Mouse (Mus musculus): ENCODE data around the gene Tbkbp1. TPM values are rescaled to one million over a fixed set of nuclear protein-coding genes. Genes with fewer than 3 reads are reported as not detected.
"Not testable (repeated sequence)": the region's sequence is repeated elsewhere in the genome, so short reads cannot be mapped to it uniquely, and the experiment has no call there.

Gene Tbkbp1
- 10 to 100 TPM; 60.9 to 68.4 TPM for total RNA-seq (2021)
- long read RNA-seq, experiment 1, partial matches to known transcripts, result 12 of 23 reads
- long read RNA-seq, experiment 1, other reads (novel, unspliced or antisense), result 8 of 23 reads
- long read RNA-seq, experiment 2, partial matches to known transcripts, result 4 of 20 reads
- long read RNA-seq, experiment 2, other reads (novel, unspliced or antisense), result 14 of 20 reads

DNA sequence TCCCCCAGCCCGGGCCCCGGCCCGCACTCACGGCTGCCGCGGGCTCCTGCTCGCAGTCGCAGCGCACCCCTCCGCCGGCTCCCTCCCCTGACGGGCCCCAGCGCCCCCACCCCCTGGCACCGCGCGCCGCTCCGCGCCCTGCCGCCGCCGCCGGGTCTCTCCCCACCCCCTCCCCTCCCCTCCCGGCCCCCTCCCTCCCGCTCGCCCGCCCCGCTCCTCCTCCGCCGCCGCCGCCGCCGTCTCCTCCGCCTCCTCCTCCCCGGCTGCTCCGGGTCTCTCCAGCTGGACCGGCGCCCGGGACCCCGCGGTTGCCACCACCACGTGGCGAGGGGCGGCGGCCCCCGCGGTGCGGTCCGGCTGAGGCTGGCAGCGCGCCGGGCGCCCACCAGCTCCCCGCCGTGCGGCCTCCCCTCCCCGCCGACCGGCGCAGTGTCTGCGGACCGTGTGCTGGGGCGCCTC lies at the start of gene Tbkbp1:
Tbkbp1 (minus strand) TSS at position 153 of the 459 bp plus-strand sequence.
- DNase-seq (ENCODE audit: low spot score in 2 of 2), result peak; percentile 55 to 58

DNA sequence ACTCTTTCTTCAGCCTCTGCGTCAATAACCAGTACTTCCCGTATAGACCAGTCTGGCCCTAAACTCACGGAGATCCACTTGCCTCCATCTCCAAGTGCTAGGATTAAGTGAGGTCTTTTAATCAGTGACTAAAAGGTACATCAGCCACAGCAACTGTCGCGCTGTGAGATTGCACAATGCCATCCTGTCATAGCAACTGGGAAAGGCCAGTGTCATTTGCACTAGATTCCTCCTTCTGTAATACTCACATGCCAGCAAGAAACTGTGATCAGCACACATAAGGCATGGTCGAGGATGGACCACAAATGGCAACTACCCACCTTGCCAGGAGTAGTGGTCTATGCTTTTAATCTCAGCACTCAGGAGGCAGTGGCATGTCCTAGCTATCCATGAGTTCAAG lies 48.2 kb upstream of the Tbkbp1 start:
- DNase-seq (ENCODE audit: low spot score in 2 of 2), result no peak

DNA sequence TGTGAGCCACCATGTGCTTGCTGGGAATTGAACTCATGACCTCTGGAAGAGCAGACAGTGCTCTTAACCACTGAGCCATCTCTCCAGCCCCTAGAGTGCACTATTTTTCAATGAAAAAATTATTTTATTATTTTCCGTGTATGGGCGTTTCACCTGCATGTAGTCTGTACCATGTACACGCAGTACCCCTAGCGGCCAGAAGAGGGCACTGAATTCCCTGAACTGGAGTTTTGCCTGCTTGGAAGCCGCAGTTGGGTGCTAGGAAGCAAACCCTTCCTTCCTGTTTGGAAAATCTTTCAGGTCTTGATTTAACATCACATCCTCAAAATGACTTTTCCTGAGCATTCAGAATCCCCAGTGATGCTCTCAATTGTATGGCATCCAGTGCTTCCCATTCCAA lies 47.3 kb upstream of the Tbkbp1 start:
- DNase-seq (ENCODE audit: low spot score in 2 of 2), result no peak

DNA sequence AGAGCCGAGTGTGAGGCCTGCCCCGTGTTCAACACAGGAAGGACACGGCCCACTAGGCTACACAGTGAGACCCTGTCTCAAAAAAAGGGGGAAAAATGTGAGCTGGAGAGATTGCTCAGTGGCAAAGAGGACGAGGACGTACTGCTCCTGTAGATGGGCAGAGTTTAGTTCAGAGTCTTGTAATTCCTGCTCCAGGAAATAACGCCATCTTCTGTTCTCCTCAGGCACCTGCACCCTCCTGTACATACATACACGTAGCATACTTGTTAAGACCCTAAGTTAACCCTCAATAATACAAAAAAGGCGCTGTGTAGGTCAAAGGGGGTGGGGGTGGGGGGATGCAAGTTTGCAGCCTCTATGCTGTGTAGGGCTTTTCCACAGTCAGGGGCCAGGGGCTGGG lies 45.7 kb upstream of the Tbkbp1 start:
- no peak for DNase-seq (ENCODE audit: low spot score in 2 of 2)

DNA sequence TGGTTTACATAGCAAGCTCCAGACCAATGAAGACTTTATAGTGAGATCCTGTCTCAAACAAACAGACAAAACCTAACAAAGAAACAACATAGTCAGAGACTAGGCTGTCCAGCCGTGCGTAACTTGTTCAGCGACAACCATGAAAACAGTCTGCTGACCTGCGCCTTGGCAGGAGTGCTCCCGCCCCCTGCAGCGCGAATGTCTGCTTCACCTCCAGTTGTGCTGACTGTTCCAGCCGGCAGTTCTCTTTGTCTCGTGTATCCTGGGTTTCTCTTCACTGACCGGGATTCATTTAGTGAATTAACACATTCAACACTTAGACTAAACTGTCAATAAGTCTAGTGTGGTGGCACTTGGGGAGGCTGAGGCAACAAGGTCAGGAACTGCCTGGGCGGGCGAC lies 45.2 kb upstream of the Tbkbp1 start:
- DNase-seq (ENCODE audit: low spot score in 2 of 2), result no peak

DNA sequence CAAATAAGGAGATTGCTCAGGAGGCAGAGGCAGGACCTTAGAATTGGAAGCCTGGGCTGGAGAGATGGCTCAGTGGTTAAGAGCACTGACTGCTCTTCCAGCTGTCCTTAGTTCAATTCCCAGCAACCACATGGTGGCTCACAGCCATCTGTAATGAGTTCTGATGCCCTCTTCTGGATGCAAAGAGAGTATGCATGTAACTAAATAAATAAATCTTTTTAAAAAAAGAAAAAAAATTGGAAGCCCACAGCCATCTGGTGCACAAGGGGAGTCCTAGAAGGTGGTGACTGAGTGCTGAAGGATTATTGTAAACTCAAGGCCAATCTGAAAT lies 41.3 kb upstream of the Tbkbp1 start:
- DNase-seq (ENCODE audit: low spot score in 2 of 2), result no peak

DNA sequence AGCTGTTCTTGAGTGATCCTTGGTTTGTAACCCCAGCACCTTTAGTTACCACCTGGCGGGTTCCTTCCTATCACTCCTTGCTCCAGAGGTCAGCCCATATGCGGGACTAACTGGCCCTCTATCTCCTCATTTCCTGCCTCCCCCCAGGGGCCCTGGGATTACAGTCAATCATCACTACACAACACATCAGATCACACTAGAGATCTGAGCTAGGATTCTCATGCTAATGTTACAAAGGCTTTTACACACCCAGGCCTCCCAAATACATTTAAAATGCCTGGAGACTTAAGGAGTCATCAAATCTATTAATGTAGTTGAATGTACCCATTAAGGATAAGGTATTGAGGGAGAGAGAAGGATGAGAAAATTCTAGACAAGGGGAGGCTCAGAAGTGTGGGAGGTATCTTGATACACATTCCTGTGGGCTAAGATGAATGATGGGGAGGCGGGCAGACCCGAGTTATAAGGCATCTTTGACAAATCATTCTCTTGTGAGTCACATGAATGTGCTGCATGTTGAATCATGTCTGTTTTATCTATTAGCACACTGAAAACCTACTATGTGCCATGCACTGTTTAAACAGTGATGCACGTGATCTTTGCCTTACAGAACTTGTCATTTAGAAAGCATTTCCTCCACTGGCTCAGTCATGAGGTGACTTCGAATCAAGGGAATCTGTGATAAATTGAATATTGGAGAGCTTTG lies 40.8 kb upstream of the Tbkbp1 start:
- DNase-seq (ENCODE audit: low spot score in 2 of 2), result no peak

DNA sequence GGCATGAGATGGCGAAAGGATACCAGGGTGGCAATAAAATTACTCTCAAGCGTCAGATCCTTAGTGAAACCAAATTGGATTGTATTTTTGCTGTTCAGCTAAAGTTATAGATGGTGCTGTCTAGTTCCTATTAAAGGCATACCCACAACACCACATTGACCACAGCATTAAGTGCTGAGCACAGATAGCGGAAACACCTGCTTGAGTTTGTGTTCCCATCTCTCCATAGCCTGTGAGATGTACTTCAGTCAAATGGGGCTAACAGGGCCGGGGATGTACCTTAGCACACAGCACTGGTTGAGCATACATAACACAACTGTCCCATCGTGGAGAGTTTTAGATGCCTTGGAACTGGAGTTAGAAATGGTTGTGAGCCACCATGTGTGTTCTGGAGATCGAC lies 39.7 kb upstream of the Tbkbp1 start:
- no peak for DNase-seq (ENCODE audit: low spot score in 2 of 2)

DNA sequence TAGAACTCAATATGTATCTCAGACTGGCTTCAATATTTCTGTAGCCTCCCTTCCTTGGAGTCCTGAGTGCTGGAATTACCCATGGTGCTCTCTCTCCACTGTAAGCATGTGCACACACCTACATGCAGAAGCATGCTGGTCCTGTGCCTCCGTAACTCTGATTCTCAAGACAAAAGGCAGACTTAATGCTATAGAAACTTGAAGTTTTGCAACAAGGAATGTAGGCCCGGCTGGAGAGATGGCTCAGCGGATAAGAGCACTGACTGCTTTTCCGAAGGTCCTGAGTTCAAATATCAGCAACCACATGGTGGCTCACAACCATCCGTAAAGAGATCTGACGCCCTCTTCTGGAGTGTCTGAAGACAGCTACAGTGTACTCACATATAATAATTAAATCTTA lies 38.4 kb upstream of the Tbkbp1 start:
- DNase-seq (ENCODE audit: low spot score in 2 of 2), result not testable (repeated sequence)

DNA sequence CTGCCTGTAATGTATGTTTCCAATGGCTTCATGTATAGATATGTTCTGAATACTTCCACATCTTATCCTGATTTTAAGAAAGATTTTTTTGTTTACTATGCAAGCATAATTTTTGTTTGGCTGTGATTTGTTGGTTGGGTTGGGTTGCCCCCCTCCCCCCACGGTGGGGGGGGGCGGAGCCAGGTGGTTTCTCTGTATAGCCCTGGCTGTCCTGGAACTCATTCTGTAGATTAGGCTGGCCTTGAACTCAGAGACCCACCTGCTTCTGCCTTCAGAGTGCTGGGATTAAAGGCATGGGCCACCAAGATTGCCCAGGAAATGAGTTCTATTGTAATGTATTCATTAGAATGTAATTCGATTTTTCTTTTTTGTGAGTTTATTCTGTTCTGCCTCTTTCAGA lies 37.9 kb upstream of the Tbkbp1 start:
- no peak for DNase-seq (ENCODE audit: low spot score in 2 of 2)

DNA sequence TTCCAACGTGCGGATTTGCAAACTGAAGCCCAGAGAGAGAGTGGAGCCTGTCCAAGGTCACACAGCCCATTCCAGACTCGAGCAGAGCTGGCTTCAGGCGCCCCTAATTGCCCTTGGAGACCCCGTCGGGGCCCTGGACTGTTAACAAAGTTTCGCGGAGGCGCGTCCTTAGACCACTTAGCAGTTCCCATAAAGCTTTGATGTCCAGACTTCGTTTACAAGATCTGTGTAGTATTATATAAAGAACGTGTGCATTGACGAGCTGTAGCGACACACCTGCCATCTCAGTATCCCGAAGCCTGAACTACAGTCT lies 37.3 kb upstream of the Tbkbp1 start:
- DNase-seq (ENCODE audit: low spot score in 2 of 2), result no peak

DNA sequence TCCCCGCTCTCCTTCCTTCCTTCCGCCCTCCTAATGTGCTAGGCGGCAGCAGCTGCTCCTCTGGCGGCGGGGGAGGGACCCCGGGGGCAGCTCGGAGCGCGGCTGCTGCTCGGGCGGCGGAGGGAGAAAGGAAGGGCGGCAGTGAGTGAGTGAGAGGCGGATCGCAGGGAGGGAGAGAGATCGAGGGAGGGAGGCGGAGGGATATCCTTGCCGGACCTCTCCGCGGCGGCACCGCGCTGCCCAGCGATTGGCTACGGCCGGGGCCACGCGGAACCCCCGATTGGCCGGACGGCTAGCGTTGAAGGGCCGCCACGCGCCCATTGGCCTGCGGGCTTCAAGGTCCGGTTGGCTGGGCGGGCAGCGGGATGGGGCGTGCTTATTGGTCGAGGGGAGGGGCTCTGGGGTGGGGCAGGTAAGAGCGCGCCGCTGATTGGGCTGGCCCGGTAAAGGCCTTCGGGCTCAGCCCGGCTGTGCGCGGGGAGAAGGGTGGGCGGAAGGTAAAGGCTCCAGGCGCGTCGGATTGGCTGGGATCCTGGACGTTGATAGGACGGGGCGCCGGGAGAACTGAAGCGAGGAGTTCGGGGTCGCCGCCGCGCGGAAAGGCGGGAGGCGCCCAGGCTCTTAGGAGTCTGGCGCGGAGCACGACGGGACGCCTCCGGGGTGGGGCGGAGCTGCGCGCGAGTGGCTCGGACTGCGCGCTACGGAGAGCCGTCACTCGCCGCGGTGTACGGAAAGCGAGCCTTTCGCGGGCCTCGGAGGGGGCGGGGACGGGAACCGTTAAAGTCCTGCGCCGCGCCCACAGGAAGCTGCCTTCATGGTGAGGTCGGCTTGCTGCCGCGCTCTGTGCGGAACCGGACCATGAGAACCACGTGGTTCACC lies 36.7 kb upstream of the Tbkbp1 start, which contains the start of gene Kpnb1:
Kpnb1 (minus strand) TSS at position 118 of the 879 bp plus-strand sequence.
- DNase-seq (ENCODE audit: low spot score in 2 of 2), result peak; percentile 98 to 99

DNA sequence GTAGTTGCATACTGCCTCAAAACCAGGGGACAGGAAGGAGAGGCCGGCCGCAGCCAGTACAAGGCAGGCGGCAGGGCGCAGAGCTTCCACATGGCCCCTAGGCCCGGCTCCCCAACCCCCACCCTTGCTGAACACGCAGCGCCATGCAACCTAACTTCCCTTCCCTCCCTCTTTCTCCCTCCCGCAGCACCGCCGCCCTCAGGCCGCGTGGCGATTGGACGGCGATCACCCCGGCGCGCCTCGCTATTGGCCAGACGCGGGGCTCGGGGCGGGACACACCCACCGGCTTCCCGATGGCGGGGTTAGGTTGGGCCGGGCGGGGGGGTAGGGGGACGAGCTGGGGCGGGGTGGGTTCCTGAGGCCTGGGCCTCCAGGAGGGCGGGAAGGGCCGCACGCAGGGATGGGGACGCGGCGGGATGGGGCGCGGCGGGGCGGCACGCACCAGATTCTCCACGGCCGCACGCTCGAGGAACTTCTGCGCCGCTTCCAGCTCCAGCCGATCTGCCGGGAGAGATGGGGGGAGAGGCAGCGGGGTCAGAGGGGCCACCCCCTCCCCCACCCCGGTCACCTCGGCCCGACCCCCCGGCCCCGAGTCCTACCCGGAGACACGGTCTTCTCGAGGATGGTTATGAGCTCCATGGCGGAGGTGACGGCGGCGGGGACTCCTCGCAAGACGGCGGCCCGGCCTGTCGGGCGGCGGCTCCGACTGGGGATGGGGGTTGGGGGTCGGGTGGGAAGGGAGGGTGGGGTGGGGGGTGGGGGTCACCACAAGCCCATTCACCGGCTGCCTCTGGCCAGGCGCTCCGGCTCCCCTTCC lies 35.9 kb upstream of the Tbkbp1 start:
- DNase-seq (ENCODE audit: low spot score in 2 of 2), result peak; percentile 96 to 97

DNA sequence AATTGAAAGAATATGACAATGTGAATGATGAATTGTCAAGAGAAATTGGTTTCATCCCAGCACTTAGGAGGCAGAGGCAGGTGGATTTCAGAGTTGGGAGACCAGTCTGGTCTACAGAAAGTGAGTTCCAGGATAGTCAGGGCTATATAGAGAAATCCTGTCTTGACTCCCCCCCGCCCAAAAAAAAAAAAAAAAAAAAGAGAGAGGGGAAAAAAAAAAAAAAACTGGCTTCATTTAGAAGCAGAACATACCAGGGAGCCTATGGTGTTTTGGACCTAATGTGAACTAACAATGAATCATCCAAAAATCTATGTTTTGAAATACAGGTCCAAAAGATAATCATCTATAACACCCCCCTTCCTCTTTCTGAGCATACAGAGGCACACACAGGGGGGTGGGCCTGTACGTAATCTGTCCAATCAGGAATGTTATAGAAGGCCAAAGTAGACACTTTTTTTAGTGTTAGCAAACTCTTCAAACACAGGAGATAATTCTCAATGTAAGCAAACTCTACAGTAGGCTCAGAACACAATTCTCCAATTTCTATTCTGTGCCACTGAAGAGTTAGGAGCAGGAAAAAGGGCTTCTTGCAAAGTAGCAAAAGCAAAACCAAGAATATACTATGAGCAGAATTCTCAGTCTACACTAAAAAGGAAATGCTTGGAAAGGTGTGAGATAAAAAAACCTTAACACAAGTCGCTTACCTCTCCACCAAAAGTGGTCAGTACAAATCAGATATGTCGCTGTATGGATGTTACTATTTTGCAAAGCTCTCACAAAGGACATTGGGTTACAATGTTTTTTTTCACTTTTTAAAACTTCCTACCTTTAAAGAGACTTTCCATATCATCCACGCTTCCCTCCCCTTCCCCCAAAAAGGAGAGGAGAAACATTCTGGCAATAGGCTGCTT lies 34.7 kb upstream of the Tbkbp1 start:
- no peak for DNase-seq (ENCODE audit: low spot score in 2 of 2)

DNA sequence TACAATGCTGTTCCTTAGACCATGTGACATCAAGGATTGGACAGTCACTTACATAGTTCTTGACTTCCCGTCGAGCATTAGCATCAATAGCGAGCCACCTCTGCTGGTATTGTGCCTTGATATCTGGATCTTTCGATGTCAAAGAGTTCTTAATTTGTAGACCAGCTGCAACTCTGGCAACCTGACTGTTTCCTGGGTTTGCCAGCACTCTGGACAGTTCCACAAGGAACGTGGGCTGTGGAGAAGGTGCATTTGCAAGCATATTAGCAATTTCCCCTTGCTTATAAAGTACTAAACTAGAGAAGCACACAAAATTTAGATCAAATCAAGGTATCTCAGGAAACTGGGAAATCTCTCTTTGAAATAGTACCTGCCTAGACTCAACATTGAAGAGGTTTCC lies 33.6 kb upstream of the Tbkbp1 start:
- no peak for DNase-seq (ENCODE audit: low spot score in 2 of 2)

DNA sequence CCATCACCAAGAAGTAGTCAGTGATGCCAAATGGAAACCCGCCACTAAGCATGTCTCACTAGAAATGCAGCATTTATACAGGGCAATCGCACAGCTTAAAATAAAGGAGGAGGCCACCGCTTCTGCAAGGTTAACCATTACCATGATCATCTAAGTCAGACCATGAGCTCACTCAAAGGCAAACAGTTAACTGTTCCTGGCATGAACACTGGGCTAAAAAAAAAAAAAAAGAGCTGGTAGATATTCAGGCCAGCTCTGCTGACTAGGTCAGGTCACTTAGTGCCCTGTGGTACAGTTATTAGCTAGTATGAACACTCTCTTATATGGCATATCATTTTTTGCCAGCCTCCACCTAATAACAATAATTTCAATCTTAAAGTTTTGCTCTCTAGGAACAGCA lies 31.2 kb upstream of the Tbkbp1 start:
- no peak for DNase-seq (ENCODE audit: low spot score in 2 of 2)

DNA sequence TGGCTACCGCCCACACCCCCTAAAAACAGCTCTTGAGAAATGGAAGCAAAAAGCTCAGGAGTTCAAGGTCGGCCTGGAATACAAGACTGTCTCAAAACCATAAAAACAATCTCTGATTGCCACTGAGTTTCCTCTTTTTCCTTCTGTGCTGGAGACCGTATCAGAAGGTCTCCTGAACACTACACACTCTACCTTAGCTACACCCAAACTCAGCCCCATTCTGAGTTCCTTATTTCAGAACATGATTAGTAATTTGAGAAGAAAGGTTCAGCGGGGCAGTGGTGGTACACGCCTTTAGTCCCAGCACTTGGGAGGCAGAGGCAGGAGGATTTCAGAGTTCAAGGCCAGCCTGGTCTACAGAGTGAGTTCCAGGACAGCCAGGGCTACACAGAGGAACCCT lies 29.8 kb upstream of the Tbkbp1 start:
- DNase-seq (ENCODE audit: low spot score in 2 of 2), result no peak

DNA sequence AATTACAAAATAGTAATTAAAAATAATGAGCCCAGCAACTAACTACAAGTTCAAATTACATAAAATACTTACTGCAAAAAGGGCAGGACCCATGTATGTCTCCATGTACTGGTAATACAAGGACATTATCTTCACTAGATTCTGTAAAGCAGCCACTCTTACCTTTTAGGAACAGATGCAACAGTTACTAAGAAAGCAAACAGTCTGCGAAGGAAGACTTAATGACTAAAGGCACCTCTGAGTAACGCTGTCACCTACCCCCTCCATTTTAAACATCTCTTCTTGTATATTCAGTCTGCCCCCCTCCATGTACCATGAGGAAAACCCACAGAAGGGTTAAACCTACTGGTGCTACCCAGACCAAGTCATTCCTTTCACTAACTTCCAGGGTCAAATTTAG lies 26.9 kb upstream of the Tbkbp1 start:
- DNase-seq (ENCODE audit: low spot score in 2 of 2), result no peak

DNA sequence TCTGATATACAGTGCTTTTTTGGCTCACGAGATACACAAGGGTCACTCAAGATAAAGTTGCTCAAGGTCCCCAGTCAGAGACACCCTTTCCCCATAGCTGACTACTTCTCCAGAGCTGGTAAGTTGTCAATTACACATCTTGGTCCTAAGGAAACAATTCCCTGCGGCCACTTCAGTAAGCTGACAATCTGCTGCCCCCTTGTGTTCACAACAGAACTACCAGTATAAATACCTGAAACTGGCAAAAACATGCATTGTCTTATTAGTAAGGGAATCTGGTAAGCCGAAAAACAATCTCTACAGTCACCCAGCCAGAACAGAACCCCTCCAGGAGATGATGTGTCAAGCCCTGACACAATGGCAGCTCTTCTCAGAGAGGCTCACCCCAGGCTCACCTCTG lies 25.6 kb upstream of the Tbkbp1 start:
- peak in 1 of 2 experiments; percentile 60 for DNase-seq (ENCODE audit: low spot score in 2 of 2)

DNA sequence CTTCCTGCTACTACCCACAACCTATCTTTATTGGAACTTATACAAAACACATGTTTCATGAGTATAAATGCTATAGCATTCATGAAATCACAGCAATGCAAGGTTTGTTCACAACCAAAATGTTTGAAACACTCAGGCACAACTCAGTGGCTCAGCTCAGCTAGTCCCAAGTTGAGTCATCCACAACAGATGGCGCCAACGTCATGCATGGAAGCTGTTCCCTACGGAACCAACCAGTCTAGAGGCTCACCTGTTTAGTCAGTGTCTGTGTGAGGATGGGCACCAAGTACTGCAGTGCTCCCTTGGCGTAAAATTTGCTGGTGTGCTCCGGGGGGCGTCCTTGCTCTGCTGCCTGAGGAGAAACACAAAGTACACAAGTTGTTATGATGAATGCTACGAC lies 24.2 kb upstream of the Tbkbp1 start:
- peak in 1 of 2 experiments; percentile 37 for DNase-seq (ENCODE audit: low spot score in 2 of 2)

All from layer of hippocampus, postnatal 14 days (tissue).